Mouse (Mus musculus): ENCODE measurements around the gene B4galt1.
A peak's percentile ranks its signal among the peaks of the same experiment; 100 is the strongest.

Gene B4galt1

DNA sequence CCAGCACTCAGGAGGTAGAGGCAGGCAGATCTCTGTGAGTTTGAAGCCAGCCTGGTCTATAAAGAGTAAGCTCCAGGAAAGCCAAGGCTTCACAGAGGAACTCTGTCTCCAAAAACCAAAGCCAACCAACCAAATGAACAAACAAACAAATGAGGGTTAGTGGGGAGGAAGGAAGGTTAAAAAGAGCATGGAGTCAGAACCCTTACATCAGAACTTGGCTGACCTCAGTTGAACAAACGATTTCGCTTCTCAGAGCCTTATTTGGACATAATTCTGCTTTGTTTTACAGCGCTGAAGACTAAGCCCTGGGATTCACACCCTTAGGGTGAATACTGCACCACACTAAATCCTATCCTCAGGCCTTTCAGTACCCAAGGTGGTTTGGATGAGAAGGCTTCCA, 18.3 kb upstream of the B4galt1 start:
- no peak for DNase-seq (ENCODE audit: low spot score in 2 of 2)

DNA sequence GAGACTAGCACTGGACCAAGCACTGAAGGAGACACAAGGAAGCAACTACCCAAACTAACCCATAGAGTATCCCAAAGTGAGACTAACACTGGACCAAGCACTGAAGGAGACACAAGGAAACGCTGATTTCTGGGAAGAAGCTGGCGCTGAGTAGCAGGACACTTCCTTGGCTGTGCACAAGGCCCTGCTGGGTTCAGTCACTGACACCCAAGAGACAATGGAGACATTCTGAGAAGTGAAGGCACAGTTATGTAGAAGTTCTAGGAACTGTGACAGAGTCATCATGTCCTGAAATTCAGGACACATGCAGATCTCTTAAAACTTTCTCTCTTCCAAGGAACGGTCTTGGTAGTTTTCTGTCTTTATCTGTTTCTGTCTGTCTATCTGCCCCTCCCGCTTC, 16.4 kb upstream of the B4galt1 start:
- DNase-seq (ENCODE audit: low spot score in 2 of 2): no peak

- DNase-seq (ENCODE audit: low spot score in 2 of 2): peak; percentile 65 to 71
These were observed 14.9 kb upstream of the B4galt1 start for GRCm38 (mm10) chr4:40868554-40869232.

GRCm38 (mm10) chr4:40864361-40864760, 10.6 kb upstream of the B4galt1 start:
- no peak for DNase-seq (ENCODE audit: low spot score in 2 of 2)

DNA sequence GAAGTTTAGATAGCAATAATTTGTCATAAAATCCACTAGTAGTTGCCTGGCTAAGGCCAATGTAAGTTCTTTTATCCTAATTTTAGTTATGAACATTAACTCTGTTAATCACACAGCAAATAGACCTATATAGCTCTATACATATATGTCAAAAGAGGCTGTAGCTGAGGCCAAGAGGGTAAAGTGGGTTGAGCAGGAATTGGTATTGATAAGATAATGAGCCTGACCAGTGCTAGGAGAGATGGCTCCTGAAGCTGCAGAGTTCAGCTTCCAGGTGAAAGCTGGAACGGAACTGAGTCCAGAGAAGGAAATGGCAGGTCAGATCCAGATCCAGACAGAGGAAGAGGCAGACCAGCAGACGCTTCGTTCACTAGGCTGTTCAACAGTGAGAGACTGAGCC, 9.5 kb upstream of the B4galt1 start:
- DNase-seq (ENCODE audit: low spot score in 2 of 2): no peak

- no peak for DNase-seq (ENCODE audit: low spot score in 2 of 2)
These were observed 7.3 kb upstream of the B4galt1 start for GRCm38 (mm10) chr4:40861131-40861530.

GRCm38 (mm10) chr4:40857824-40858346, 4.1 kb upstream of the B4galt1 start:
- DNase-seq (ENCODE audit: low spot score in 2 of 2): no peak

- DNase-seq (ENCODE audit: low spot score in 2 of 2): no peak
These were observed 2.8 kb upstream of the B4galt1 start for GRCm38 (mm10) chr4:40856571-40856970.

DNA sequence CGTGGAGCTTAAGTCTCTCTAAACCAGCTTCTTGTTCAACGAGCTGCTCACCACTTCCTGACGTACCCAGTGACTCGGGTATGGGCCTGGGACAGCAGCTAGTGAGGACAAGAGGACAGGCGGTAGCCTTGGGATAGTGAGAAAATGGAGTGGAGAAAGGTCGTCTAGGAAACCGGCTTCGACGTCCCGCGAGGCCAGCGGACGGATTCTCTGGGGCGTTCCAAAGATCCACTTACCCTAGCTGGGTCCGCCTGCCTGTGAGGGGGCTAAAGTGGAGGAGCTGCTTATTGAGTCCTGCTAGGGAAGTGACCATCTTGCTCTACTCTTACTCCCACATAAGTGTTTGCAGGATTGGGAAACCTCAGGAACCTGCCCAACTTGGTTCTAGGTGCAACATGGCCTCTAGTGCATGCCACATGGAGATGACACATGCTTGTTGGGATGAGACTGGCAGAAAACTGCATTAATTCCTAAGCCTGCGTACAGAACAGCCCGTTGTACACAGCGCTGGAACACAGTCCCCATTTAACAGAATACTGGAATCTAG, 655 bp upstream of the B4galt1 start:
- DNase-seq (ENCODE audit: low spot score in 2 of 2): no peak

- DNase-seq (ENCODE audit: low spot score in 2 of 2): no peak
These were observed 792 bp downstream of the B4galt1 start for GRCm38 (mm10) chr4:40852861-40853564.

DNA sequence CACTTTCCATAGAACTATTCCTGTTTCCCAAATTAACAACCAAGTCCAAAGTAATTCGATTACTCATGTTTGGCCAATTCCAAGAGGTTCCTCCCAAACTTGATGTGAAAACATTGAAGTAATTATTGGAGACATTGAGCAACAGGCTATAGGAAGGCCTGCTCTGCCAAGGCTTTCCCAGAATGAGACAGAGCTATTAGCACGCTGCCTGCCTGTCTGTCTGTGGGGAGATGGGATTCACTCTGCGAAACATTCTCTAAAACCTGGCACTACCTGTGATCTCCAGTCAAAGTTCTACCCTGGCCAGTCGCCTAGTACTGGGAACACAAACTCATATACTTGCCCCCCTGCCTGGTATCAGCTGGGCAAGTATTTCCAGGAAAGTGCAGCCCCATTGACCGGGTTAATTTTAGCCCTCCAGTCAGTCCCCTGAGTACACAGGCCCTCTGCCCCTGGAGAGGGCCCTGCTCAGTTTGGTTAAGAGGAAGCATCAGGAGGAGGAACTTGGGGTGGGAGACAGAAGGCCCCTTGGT, 1.5 kb downstream of the B4galt1 start:
- DNase-seq (ENCODE audit: low spot score in 2 of 2): no peak

- DNase-seq (ENCODE audit: low spot score in 2 of 2): no peak
These were observed 2.0 kb downstream of the B4galt1 start for GRCm38 (mm10) chr4:40851763-40852248.

GRCm38 (mm10) chr4:40851031-40851762, 2.6 kb downstream of the B4galt1 start:
- no peak for DNase-seq (ENCODE audit: low spot score in 2 of 2)

DNA sequence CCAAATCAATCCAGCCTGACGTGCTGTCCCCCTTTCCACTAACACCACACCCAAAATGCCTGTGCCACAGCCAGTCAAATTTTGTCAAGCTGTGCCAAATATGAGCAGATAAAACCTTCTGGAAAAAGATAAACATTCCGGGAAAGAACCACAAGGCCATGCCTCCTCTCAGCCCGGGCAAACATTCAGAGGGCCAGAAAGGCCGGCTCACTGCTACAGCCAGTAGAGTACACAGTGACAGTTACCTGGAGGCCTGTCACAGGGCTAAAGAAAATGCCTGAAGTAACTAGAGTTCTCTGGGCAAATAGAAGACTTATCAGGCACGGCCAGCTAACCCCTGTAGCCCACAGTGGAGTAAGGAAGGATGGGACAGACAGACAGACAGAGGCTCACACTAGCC, 3.2 kb downstream of the B4galt1 start:
- no peak for DNase-seq (ENCODE audit: low spot score in 2 of 2)

DNA sequence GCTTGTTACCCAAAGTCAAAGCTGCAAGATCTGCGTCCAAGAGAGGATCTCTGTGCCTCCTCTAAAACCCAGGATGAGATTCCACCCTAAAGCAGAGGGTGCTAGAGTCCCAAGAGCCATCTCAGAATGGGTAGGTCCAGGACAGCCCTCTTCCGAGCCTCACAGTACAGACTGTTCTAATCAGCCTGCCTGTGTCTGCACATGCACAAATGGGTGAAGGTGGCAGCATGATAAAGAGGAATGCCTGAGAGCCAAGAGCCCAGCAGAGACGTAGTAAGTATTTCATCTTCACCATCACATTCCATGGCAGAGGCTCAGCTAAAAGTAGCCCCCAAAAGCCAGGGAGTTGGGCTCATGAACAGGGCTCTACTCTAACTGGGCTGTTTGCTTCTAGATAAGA, 4.3 kb downstream of the B4galt1 start:
- no peak for DNase-seq (ENCODE audit: low spot score in 2 of 2)

- no peak for DNase-seq (ENCODE audit: low spot score in 2 of 2)
These were observed 5.6 kb downstream of the B4galt1 start for GRCm38 (mm10) chr4:40848246-40848645.

DNA sequence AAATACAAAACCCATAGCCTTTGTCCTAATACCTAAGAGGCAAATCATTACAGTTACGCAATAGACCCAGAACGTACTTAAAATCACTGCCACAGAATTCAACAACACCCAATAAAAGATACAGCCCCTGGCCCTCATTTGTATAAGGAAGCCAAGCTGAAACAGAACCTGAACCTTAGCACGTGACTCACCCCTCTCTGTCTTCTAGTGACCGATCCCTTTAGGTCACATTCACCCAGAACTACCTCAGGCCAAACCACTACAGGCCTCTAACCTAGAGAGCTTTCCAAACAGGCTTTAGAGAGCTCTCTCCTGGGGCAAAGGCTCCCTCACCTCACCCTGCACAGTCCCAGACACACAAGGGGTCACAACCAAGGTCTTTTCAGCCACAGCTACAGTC, 6.6 kb downstream of the B4galt1 start:
- no peak for DNase-seq (ENCODE audit: low spot score in 2 of 2)

DNA sequence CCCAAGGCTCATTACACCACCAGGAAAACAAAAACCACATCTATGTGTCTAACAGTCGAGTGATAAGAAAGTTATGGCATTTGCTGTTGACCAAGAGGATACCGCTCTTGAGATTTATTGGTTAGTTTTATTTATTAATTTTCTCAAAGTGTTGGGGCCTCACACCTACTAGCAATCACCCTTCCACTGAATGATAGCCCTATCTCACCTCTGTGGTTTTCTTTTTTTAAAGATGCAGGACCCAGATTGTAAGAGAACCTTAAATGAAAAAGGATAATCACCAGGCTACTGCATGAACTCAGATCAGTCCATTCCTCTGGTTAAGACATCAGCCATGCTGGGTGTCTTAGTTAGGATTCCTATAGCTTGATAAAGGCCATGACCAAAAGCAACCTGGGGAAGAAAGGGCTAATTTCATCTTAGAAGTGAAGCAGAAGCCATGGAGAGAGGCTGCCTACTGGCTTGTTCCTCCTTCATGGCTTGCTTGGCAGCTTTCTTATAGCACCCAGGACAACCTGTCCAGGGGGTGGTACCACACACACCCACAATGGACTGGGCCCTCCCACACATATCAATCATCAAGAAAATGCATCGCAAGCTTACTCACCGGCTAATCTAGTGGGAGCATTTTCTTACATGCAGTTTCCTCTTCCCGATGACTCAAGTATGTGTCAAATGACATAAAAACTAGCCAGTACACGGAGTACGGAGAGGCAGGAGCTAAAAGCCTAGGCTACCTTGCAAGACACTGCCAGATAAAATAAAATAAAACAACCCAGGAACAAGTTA, 7.5 kb downstream of the B4galt1 start:
- peak; percentile 30 to 46 for DNase-seq (ENCODE audit: low spot score in 2 of 2)

DNA sequence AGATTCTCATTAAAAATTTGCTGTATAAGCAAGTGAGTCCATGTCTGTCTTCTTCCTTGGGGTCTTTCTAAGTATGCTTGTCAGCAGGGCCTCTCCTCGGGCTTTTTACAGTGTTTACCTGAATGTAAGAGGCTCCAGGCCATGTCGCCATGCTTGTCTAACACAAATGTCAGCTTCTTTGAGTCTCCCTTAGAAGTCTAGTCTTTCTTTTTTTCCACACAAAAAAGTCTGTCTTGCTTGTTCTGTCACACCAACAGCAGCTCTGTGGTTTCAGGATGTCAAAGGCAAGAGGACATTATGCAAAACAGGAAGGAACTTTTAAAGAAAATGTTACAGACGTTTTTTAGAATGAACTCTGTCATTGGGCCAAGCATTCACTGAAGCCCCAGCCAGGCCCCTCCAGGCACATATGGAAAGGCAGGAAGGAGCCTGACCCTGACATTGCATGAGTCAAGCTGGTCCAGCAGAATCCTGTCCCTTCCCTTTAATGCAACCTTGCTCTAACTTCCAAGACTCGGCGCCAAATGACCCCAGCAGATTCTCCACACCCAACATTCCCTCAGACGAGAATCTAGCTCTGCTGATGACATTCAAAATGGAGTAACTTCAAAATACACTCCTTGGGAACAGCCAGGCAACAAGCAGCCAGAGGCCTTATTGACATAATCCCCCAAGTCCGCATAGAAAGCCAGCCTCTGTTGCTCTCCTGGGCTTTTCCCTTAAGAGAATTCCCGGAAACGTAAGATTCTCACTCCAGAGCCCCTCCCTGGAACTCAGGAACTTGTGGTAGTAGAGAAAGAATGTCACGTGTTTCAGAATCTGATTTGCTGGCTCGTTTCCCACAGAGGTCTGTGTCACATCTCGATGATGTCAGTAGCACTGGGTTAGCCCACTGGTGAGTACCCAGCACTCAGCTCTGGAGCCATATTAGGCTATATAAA, 8.7 kb downstream of the B4galt1 start:
- no peak for DNase-seq (ENCODE audit: low spot score in 2 of 2)

GRCm38 (mm10) chr4:40844251-40844721, 9.5 kb downstream of the B4galt1 start:
- DNase-seq (ENCODE audit: low spot score in 2 of 2): no peak

Data from right cerebral cortex, adult 2 months (tissue).